Mouse (Mus musculus) layer of hippocampus, adult 8-10 months (tissue): ENCODE data around the gene Ttll1. TPM values are rescaled to one million over a fixed set of nuclear protein-coding genes. Genes with fewer than 3 reads are reported as not detected.
"Not testable (repeated sequence)": the region's sequence is repeated elsewhere in the genome, so short reads cannot be mapped to it uniquely, and the experiment has no call there.

ENCODE experiments used
- DNase-seq, 2 experiments: peaks; one replicate each; pipeline ENCODE4 v3.0.0; 2022; ENCODE audit warnings: low spot score in 2 of 2
- total RNA-seq, 4 experiments: library from RNA; stranded (reverse); gene quantifications; 2 replicates each; pipeline ENCODE4 v1.2.4; 2022

Gene Ttll1
- total RNA-seq, 4 experiments from 2014 or later, result 32.0 to 40.0 (median 36.2) TPM

- DNase-seq, result no peak
Observed at GRCm38 (mm10) chr15:83523638-83524332, 13.1 kb upstream of the Ttll1 start.

DNA sequence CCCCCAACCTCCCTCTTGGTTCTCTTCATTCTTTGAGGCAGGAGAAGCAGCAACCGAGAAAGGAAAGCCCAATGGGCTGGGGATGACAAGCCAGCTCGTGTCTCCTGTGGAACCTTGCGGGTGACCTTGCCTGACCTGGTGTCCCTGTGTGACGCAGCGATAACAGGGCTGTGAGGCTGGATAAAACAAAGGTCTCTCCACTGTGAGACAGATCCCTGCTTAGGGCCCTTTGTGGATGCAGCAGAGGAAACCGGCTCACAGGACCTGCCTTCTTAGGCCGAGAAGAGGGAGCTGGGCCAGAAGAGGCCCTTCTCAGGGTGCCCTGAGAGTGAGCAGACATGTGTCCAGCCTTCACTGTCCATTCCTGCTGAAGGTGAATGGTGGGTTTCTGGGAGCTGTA lies 12.5 kb upstream of the Ttll1 start:
- DNase-seq, result no peak

DNA sequence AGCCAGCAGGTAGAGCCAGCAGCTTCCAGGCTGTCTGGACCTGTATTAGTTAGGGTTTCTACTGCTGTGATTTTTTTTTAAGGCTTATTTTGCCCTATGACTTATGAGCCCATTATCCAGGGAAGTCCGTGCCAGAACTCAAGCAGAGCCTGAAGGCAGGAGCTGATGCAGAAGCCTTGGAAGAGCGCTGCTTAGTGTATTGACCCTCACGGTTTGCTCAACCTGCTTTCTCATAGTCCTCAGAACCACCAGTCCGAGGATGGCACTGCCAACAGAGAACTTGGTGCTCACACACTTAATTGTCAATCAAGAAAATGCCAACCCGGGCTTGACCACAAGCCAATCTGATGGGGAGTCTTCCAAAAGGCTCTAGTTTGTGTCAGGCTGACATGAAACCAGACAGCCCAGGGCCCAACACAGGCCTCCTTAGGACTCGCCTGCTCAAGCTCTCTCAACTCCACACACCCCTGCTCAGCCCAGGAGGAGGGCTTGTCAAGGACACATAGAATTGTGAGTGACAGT lies 10.2 kb upstream of the Ttll1 start:
- DNase-seq, result no peak

- peak in 1 of 2 experiments; percentile 41 for DNase-seq
Observed at GRCm38 (mm10) chr15:83518215-83519048, 7.7 kb upstream of the Ttll1 start.

- DNase-seq, result peak in 1 of 2 experiments; percentile 18
Observed at GRCm38 (mm10) chr15:83515018-83515417, 4.3 kb upstream of the Ttll1 start.

- DNase-seq, result no peak
Observed at GRCm38 (mm10) chr15:83512489-83513281, 2.0 kb upstream of the Ttll1 start.

DNA sequence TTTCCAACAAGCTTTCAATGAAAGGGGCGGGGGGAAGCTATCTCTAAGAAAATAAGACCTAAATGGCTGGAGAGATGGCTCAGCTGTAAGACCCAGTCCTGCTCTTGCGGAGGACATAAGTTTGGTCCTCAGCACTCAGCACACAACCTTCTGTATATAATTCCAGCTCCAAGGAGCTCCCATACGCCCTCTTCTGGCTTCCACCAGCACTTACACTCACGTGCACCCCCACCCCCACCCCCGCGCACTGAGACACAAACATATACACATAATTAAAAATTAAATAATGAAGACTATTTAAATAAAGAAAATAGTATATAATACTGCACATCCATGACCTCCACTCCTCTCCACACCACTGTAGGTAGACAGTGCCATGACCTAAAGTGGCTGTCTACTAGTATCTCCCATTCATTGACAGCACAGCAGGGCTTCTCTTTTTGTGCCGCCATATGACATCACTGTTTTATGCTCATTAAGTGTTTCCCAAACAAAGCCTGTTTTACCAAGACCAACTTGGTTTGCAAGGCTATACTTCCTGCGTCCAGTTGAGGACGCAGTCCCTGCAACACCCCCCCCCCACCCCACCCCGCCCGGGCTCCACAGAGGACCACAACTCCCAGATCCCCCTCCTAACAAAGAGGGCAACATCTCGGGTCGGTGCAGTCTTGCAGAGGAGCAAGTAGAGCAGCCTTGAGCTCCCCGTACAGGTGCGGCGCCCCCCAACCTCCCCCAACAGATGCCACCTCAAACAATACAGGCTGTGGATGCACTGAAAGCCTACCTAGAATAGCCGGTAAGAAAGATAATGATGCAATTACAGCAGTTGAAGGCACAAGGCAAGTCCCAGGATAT lies 516 bp downstream of the Ttll1 start:
- DNase-seq, result no peak

GRCm38 (mm10) chr15:83501483-83501882 lies 9.2 kb downstream of the Ttll1 start:
- DNase-seq, result not testable (repeated sequence)

DNA sequence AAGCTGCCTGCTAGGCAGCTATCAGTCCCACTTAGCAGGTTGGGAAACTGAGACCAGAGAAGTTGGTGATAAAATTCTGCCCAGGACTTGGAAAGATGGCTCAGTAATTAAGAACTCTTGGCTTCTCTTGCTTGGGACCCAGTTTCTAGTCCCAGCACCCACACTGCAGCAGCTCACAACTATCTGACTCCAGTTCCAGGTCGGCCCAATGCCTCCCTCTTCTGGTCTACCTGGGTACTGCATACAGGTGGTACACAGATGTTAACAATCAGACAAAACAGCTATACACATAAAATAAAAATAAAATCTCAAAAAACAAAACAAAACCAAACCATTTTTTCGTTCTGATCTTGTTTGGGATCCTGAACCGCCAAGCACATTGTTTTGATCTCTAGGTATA lies 10.3 kb downstream of the Ttll1 start:
- DNase-seq, result no peak

- no peak for DNase-seq
Observed at GRCm38 (mm10) chr15:83499211-83499755, 11.4 kb downstream of the Ttll1 start.

DNA sequence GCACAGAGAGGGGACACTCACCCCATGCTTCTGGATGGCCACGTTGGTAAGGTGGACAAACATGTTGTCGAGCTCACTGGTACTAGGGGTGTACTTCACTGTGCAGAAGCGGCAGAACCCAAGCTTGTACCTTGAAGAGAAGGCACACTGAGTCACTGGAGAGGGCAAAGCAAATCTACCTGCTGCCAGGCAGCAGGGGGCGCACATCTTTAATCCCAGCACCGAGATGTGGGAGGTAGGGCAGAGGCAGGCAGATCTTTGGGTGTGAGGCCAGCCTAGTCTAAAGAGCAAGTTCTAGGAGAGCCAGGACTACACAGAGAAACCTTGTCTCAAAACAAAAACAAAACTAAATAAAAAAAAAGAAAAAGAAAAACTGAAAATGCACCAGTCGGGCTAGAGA lies 13.4 kb downstream of the Ttll1 start:
- no peak for DNase-seq

- DNase-seq, result no peak
Observed at GRCm38 (mm10) chr15:83495787-83496367, 14.8 kb downstream of the Ttll1 start.

DNA sequence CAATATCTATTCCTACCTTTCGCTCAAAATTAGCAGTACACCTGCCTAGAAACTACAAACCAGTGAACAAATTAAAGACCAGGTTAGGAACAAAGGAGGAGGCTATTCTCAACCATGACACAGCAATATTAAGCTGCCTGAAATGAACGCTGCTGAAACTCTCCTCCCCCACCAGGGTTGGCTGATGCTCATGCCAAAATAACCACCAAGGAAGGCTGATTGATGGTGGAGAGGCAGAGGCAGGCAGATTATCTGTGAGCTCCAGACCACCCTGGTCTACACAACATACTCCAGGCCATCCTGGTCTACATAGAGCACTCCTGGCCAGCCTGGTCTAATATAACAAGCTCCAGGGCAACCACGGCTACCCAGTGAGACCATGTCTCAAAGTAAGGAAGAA lies 15.5 kb downstream of the Ttll1 start:
- no peak for DNase-seq

GRCm38 (mm10) chr15:83494572-83494920 lies 16.1 kb downstream of the Ttll1 start:
- no peak for DNase-seq

DNA sequence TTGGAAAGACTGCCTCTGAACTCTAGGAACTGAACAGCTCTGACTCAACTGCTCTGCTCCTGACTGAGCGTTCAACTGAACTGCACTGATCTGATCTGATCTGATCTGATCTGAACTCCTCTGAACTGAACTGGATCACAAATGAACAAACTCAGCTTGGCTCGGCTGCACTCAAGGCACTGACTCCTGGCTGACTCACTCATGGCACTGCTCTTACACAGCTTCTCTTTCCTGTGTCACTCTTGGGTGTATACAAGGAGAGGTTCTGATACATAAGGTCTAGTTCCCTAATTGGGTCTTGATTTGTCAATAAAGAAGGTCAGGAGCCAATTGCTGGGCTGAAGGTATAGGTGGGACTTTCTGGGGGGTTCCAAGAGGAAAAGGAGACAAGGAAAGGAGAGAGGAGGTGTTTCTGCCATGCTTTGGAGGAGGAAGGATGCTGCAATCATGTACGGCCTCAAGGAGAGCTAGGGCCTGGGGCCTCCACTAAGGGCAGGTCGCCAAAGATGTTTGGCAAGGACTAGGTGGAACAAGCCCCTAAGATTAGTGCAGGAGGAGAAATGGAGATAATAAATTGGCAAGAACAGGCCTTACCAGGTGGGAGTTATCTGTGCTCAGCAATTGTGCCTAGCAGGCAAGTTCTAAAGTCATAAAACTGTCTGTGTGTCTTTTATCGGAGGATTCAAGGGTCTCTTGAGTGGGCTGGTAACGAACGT lies 16.7 kb downstream of the Ttll1 start:
- no peak for DNase-seq

DNA sequence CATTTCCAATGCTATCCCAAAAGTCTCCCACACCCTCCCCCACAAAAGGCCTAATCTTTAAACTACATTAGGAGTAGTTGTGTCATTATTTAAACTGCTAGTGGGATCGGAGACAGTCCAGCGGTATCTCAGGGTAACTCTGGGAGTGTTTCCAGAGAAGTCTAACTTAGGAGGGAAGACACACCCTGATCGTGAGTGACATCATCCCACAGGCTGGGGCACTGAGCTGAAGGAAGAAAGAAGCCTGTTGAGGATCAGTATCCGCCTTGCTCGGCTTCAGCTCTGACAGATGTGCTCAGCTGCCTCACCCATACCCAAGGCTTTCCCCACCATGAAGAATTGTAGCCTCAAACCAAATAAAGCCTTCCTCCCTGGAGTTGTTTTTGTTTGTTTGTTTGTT lies 18.8 kb downstream of the Ttll1 start:
- DNase-seq, result no peak

- DNase-seq, result no peak
Observed at GRCm38 (mm10) chr15:83489471-83489870, 21.2 kb downstream of the Ttll1 start.

DNA sequence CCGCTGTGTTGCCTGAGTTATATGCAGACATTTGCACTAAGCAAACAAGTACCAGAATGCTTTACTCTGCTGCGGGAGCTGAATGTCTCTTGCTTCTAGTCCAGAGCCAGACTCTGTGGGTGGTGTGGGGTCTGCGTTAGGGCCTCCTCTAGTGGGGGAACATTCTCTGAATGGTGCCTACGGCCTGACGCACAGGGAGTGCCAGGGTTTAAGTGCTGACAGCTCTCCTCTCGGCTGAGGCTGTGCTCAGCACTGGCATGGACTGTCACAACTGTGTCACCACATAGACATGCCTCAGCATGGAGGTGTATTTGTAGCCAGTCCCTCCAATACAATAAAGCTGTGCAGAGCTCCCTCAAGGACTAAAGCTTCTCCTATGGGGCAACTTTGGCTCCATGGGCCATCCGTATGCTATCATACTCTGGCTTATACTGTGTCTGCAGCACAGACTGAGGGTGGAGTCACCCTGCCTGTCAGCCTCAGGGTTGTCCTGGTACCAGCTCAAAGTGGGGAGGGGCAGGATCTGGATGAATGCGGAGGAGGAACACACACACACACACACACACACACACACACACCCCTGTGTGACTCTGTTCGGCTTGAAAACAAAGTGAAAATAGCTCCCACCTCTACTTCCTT lies 23.1 kb downstream of the Ttll1 start:
- DNase-seq, result peak in 1 of 2 experiments; percentile 21

DNA sequence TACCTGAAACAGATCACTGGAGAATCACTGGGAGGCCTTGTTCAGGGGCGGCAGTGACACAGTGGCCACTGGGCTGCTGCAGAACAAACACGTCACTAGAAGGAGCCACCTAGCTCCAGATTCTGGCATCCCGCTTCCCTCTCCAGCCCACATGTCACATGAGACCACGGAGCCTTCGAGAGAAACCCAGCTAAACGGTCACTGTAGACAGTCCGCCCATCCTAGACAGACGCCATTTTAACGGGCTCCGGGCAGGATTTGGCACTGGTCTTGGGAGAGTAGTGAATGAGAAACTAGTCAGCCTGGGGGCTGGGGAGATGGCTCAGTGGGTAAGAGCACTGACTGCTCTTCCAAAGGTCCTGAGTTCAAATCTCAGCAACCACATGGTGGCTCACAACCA lies 26.4 kb downstream of the Ttll1 start:
- no peak for DNase-seq
